Comparison of ENCODE assay signal across 10 mouse cellular contexts in genomic region chr17:44601317-44602021, GRCm38 (mm10).
DNase-seq lines count a peak whose midpoint lies in the region; ATAC-seq lines count a peak whose summit lies in the region.
"Had no signal": no experiment of that assay in that cellular context is flagged by ENCODE, and none has a peak within 500 bp of the region (broad histone marks: within the 10 kb centered on the region; RNA-seq: fewer than 3 reads in every experiment).

No protein-coding gene starts in this region.

- peak; percentile 59 for ATAC-seq in lung, embryonic 16.5 days (ENCODE audit: low read depth)
- ATAC-seq in granulocyte monocyte progenitor cell, adult 5-6 weeks (replicated peaks; ENCODE audit: poor library complexity, severe bottlenecking): peak; percentile 12; the same call in 1 of the 2 replicates
- ATAC-seq in CD4-positive, CD25-positive, alpha-beta regulatory T cell, adult 4 months: no peak

- no peak overlapping the region for H3K27ac ChIP-seq in lung, embryonic 16.5 days (ENCODE audit: low read length)
- H3K27ac ChIP-seq: limb, embryonic 15.5 days; neural tube, embryonic 15.5 days had no signal

- H3K9me3 ChIP-seq in lung, embryonic 16.5 days (ENCODE audit: control insufficient read depth, low read length): no peaks in the 10 kb centered on the region
- H3K9me3 ChIP-seq: limb, embryonic 15.5 days; neural tube, embryonic 15.5 days had no signal

- H3K4me2 ChIP-seq in lung, embryonic 16.5 days (ENCODE audit: low read depth, low read length): peak overlapping the region; percentile 16; the same call in 1 of the 2 replicates
- H3K4me2 ChIP-seq: limb, embryonic 15.5 days; neural tube, embryonic 15.5 days had no signal

- no peak for DNase-seq in lung, postnatal 36 days
- DNase-seq in kidney, postnatal 10 days: peak; percentile 36
- DNase-seq in c-Kit-positive CD71-positive TER-119-positive erythroid progenitor cells, embryonic 14.5 days (ENCODE audit: low spot score): no peak
- DNase-seq in cerebellum, postnatal 25 days: no peak
- DNase-seq: thymus, postnatal 4 days had no signal

- peaks cover 11% of the 10 kb centered on the region for H3K4me1 ChIP-seq in lung, embryonic 16.5 days (replicated peaks; ENCODE audit: control insufficient read depth, insufficient read depth, low read length)

- H3K9ac ChIP-seq in lung, embryonic 16.5 days (ENCODE audit: low read length): no peak overlapping the region
- H3K9ac ChIP-seq: limb, embryonic 15.5 days; neural tube, embryonic 15.5 days had no signal

- no peak overlapping the region for H3K4me3 ChIP-seq in lung, embryonic 16.5 days (ENCODE audit: low read length)
- H3K4me3 ChIP-seq: limb, embryonic 15.5 days; neural tube, embryonic 15.5 days had no signal

- no peaks in the 10 kb centered on the region for H3K36me3 ChIP-seq in lung, embryonic 16.5 days (ENCODE audit: control insufficient read depth, insufficient read depth, low read length)
- H3K36me3 ChIP-seq: limb, embryonic 15.5 days; neural tube, embryonic 15.5 days had no signal

- H3K27me3 ChIP-seq in lung, embryonic 16.5 days (ENCODE audit: control insufficient read depth, insufficient read depth, low read depth, low read length): no peaks in the 10 kb centered on the region
- H3K27me3 ChIP-seq: neural tube, embryonic 15.5 days had no signal

- 36% methylated on average over 11 of the region's 11 CpGs for WGBS in lung, embryonic 16.5 days
